Mouse (Mus musculus) liver, postnatal 0 days (tissue): ENCODE measurements around the gene Grm4. TPM values are rescaled to one million over a fixed set of nuclear protein-coding genes. Genes with fewer than 3 reads are reported as not detected.

ENCODE experiments used
- ATAC-seq: fragments of 200-750 bp; cut with Nextera tagmentation; 2 replicates; pipeline ENCODE4 v1.8.0; 2017; ENCODE audit warnings: mild to moderate bottlenecking, moderate library complexity
- DNase-seq: peaks from one replicate; pipeline ENCODE4 v3.0.0-alpha.2; 2016
- H3K27ac ChIP-seq: fragments of 300-500 bp; sonication (generic); 2 replicates; pipeline ENCODE4 v1.5.1; 2014; ENCODE audit warnings: antibody characterized with exemption, moderate library complexity, mild to moderate bottlenecking, low read depth
- H3K27me3 ChIP-seq: fragments of 300-500 bp; sonication (generic); 2 replicates; pipeline ENCODE4 v1.6.1; 2014; ENCODE audit warnings: low read length, control low read depth, mixed read lengths; ENCODE audit not compliant: insufficient read depth
- H3K36me3 ChIP-seq: fragments of 300-500 bp; sonication (generic); replicated peaks from 2 replicates; pipeline ENCODE4 v1.6.1; 2014; ENCODE audit warnings: mild to moderate bottlenecking, control low read depth, low read length, moderate library complexity, mixed read lengths; ENCODE audit not compliant: insufficient read depth
- H3K4me1 ChIP-seq: fragments of 300-500 bp; sonication (generic); 2 replicates; pipeline ENCODE4 v1.6.1; 2014; ENCODE audit warnings: antibody characterized with exemption, mild to moderate bottlenecking, control low read depth; ENCODE audit not compliant: insufficient read depth
- H3K4me2 ChIP-seq: fragments of 300-500 bp; sonication (generic); 2 replicates; pipeline ENCODE4 v1.6.1; 2014; ENCODE audit warnings: low read depth, mild to moderate bottlenecking, low read length, moderate library complexity, mixed read lengths
- H3K4me3 ChIP-seq: fragments of 300-500 bp; sonication (generic); 2 replicates; pipeline ENCODE4 v1.5.1; 2014; ENCODE audit warnings: low read depth, low read length
- H3K9ac ChIP-seq: fragments of 300-500 bp; sonication (generic); replicated peaks from 2 replicates; pipeline ENCODE4 v1.6.1; 2014; ENCODE audit warnings: mild to moderate bottlenecking, moderate library complexity
- H3K9me3 ChIP-seq: fragments of 300-500 bp; sonication (generic); 2 replicates; pipeline ENCODE4 v1.6.1; 2016; ENCODE audit warnings: mild to moderate bottlenecking, control low read depth, low read length, mixed read lengths
- CTCF ChIP-seq: sonication (generic); IDR thresholded peaks from 2 replicates; pipeline ENCODE4 v1.5.1; 2016; ENCODE audit warnings: antibody characterized with exemption, low read depth
- EP300 ChIP-seq: IDR thresholded peaks from 2 replicates; pipeline ENCODE4 v1.6.1; 2016; ENCODE audit warnings: antibody characterized with exemption, low read depth, mild to moderate bottlenecking
- WGBS: fragments of 180-500 bp; shearing (Covaris S2); extraction: QIAGEN DNeasy Blood & Tissue Kit; methylation state at CpG from one replicate; pipeline ENCODE4 v1.1.7; 2014; ENCODE audit not compliant: insufficient replicate concordance; 5-methylcytosine and 5-hydroxymethylcytosine counted together
- polyA plus RNA-seq: library from polyadenylated mRNA; unstranded; fragments of >200 nt; fragmentation: Nextera tagmentation; extraction: Ambion mirVana; gene quantifications from 2 replicates; pipeline ENCODE4 v1.2.1, GENCODE M21; 2015

Gene Grm4
- polyA plus RNA-seq, 1 experiment from 2014 or later = not detected

DNA sequence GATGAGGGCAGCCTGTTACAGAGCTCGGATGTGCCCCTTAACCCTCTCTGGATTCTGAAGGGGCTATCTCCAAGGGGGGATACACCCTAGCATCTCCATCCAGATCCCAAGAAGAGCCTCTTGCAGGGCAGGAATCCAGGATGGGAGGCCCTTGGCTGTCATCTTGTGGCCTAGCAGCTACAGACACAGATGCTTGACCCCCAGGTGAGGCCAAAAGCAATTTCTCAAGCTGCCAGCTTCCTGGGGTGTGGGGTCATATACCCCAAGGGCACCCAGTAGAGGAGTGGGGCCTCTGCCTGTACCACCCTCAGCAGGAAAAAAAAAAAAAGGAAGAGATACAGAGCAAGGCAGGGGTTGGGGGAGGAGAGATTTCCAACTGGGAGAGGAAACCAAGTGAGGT, 87.1 kb downstream of the Grm4 start:
- no peak overlapping the region for H3K4me3 ChIP-seq
- H3K9me3 ChIP-seq = no peaks in the 10 kb centered on the region
- ATAC-seq (no peak), DNase-seq (no peak)
- H3K27me3 ChIP-seq = no peaks in the 10 kb centered on the region
- no peak overlapping the region for H3K27ac ChIP-seq
- H3K36me3 ChIP-seq = no peaks in the 10 kb centered on the region
- no peak overlapping the region for H3K9ac ChIP-seq
- no peak for TF ChIP-seq CTCF
- no peak for TF ChIP-seq EP300
- no peaks in the 10 kb centered on the region for H3K4me1 ChIP-seq
- WGBS = 46% methylated on average over 1 of the region's 1 CpGs
- no peak overlapping the region for H3K4me2 ChIP-seq

DNA sequence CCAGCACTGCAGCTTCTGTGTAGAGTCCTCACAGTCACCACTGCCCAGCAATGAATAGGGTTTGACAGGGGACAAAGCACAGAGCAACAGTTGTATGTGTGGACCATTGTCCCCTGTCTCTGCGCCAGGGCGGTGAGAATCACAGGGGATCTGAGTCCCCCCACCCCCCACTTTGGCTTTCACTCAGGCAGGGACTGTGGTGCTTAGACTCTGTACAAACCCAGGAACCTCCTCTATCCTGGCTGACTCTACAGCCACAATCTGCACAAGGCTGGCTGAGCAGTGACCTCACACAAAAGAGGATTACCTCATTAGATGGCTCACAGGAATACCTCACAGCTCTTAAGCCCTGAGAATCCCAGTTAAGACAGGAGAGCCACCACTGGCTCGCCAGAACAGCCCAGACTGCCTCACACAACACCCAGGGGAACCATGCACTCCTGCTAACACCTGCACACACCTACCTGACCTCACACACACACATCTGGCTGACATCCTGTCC, 88.0 kb downstream of the Grm4 start:
- H3K27ac ChIP-seq = no peak overlapping the region
- no peaks in the 10 kb centered on the region for H3K4me1 ChIP-seq
- TF ChIP-seq CTCF (no peak), EP300 (no peak)
- DNase-seq (no peak), ATAC-seq (no peak)
- H3K4me3 ChIP-seq = no peak overlapping the region
- no peaks in the 10 kb centered on the region for H3K27me3 ChIP-seq
- H3K36me3 ChIP-seq = no peaks in the 10 kb centered on the region
- no peak overlapping the region for H3K4me2 ChIP-seq
- H3K9ac ChIP-seq = no peak overlapping the region
- no peaks in the 10 kb centered on the region for H3K9me3 ChIP-seq
- 68% methylated on average over 3 of the region's 3 CpGs for WGBS

DNA sequence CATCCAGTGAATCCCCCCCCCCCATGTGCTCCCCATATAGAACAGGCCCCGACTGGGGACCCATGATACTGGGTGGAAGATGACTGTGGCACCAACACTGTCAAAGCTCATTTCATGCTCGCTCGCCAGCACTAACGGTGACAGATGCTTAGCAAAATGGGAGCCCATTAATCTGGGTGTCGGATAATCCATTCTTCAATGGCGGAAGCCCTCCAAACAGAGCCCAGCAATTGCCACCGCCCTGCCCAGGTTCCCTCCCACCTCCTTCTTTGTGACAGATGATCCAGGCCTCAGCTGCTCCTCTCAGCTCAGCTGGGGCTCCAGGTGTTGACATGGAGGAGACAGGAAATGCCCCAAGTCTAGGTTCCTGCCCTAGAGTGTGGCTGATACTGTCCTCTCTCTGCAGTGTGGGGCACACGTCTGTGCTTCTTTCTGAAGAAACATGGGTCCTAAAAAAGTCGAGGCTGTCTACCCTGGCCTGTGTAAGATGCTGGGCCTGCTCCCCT, 89.0 kb downstream of the Grm4 start:
- no peak for ATAC-seq
- TF ChIP-seq CTCF (no peak), EP300 (no peak)
- no peaks in the 10 kb centered on the region for H3K4me1 ChIP-seq
- H3K36me3 ChIP-seq = no peaks in the 10 kb centered on the region
- H3K9ac ChIP-seq = no peak overlapping the region
- H3K4me3 ChIP-seq = no peak overlapping the region
- WGBS = 66% methylated on average over 9 of the region's 9 CpGs
- no peak overlapping the region for H3K27ac ChIP-seq
- no peaks in the 10 kb centered on the region for H3K9me3 ChIP-seq
- no peak overlapping the region for H3K4me2 ChIP-seq
- no peak for DNase-seq
- no peaks in the 10 kb centered on the region for H3K27me3 ChIP-seq

DNA sequence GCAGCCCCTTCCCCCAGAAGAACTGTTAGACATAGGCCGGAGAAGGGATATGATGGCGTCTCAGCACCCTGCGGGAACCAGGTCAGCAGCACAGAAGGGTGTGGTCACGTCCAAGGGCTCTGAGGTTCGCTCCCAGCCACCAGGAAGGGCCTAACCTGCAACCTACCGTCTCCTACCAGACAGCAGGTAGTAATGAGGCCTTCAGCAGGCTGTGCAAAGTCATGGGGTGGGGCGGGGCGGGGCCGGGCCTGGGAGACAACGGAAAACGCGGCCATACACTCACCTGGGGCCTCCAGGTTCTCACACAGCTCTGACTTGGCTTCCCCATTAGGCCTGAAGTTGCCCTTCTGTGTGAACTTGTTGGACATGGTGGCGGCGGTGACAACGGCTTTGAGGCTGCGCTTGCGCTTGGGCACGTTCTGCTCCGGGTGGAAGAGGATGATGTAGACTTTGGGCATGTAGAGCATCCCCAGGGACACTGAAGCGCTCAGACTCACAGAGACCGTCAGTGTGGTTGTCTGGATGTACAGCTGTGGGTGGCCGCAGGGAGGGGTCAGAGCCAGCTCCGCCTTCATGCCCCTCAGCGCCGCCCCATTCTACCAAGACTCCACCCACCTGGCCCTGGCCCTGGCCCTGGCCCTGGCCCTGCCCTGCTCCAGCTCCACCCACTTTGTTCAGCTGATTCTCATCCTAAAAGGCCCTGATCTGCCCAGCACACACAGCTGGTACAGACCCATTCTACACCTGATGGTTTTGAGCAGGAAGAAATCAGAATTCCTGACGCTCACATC, 90.0 kb downstream of the Grm4 start:
- H3K4me2 ChIP-seq = no peak overlapping the region
- H3K27me3 ChIP-seq = no peaks in the 10 kb centered on the region
- TF ChIP-seq EP300 = no peak
- TF ChIP-seq CTCF = no peak
- H3K9ac ChIP-seq = no peak overlapping the region
- no peaks in the 10 kb centered on the region for H3K36me3 ChIP-seq
- no peaks in the 10 kb centered on the region for H3K4me1 ChIP-seq
- no peak overlapping the region for H3K4me3 ChIP-seq
- no peaks in the 10 kb centered on the region for H3K9me3 ChIP-seq
- H3K27ac ChIP-seq = no peak overlapping the region
- DNase-seq = no peak
- ATAC-seq = no peak
- WGBS = 76% methylated on average over 26 of the region's 26 CpGs

DNA sequence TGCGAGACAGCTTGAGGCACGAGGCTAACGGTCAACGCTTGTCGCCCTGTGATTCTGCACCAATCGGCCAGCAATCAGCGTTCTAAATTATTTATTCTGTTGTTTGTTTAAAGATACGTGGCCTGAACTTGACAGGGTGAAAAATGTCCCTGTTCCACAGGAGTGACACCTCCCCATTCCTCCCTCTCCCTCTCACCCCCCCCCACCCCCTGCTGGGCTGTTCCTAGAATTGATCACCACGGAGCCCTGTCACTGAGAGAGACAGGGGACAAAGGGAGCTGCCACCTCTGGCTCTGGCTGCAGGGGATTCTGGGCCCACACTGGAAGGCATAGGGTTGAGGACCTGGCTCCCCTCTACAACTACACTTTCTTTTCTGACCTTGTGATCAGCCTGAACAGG, 91.4 kb downstream of the Grm4 start:
- H3K9me3 ChIP-seq = no peaks in the 10 kb centered on the region
- no peak for ATAC-seq
- no peak overlapping the region for H3K27ac ChIP-seq
- no peak for DNase-seq
- 33% methylated on average over 9 of the region's 9 CpGs for WGBS
- no peaks in the 10 kb centered on the region for H3K4me1 ChIP-seq
- H3K4me3 ChIP-seq = no peak overlapping the region
- no peak for TF ChIP-seq EP300
- TF ChIP-seq CTCF = no peak
- no peaks in the 10 kb centered on the region for H3K36me3 ChIP-seq
- no peaks in the 10 kb centered on the region for H3K27me3 ChIP-seq
- H3K9ac ChIP-seq = no peak overlapping the region
- H3K4me2 ChIP-seq = no peak overlapping the region

DNA sequence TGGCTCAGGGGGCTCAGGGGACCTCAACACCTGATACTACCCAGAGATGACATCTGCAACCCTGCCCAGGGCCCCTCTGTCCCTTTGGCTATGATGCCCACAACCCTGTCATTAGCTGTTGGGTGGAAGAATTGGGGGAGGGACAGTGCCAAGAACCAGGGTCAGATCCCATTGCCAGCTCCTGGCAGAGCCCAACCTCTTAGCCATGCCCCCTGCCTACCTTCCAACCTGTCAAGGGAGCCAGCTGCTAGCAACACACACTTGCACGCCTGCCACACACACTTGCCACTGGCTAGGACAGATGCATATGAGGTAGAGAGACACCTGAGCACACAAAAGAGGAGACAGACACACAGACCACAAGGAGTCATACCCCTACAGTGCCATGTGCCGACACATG, 96.2 kb downstream of the Grm4 start:
- no peaks in the 10 kb centered on the region for H3K9me3 ChIP-seq
- H3K4me1 ChIP-seq = no peaks in the 10 kb centered on the region
- no peaks in the 10 kb centered on the region for H3K27me3 ChIP-seq
- no peak for DNase-seq
- H3K9ac ChIP-seq = no peak overlapping the region
- ATAC-seq = no peak
- 58% methylated on average over 2 of the region's 2 CpGs for WGBS
- H3K27ac ChIP-seq = no peak overlapping the region
- H3K4me3 ChIP-seq = no peak overlapping the region
- no peak overlapping the region for H3K4me2 ChIP-seq
- H3K36me3 ChIP-seq = no peaks in the 10 kb centered on the region
- no peak for TF ChIP-seq EP300
